Mouse (Mus musculus) olfactory bulb, adult 2 months (tissue): Measurements from ENCODE around the gene Macc1. TPM values are rescaled to one million over a fixed set of nuclear protein-coding genes. Genes with fewer than 3 reads are reported as not detected.

Source experiments
- H3K27ac ChIP-seq: fragments of 200-500 bp; 2 replicates; pipeline ENCODE4 v1.5.1; 2012; ENCODE audit warnings: low read depth, low read length; ENCODE audit not compliant: insufficient read depth
- H3K4me1 ChIP-seq: fragments of 200-500 bp; 2 replicates; pipeline ENCODE4 v1.6.1; 2012; ENCODE audit warnings: low read length; ENCODE audit not compliant: control insufficient read depth, insufficient read depth
- H3K4me3 ChIP-seq: fragments of 200-500 bp; 2 replicates; pipeline ENCODE4 v1.5.1; 2012; ENCODE audit warnings: mild to moderate bottlenecking, low read depth, low read length, moderate library complexity; ENCODE audit not compliant: insufficient read depth
- CTCF ChIP-seq: fragments of 200-500 bp; IDR thresholded peaks from 2 replicates; pipeline ENCODE4 v1.5.1; 2012; ENCODE audit warnings: low read depth, mild to moderate bottlenecking, low read length, moderate library complexity; ENCODE audit not compliant: insufficient read depth
- POLR2A ChIP-seq: fragments of 200-500 bp; IDR thresholded peaks from 2 replicates; pipeline ENCODE4 v1.6.1; 2012; ENCODE audit warnings: mild to moderate bottlenecking, low read depth, low read length, moderate library complexity; ENCODE audit not compliant: insufficient read depth
- WGBS: fragments of 180-500 bp; shearing (Covaris S2); methylation state at CpG from one replicate; pipeline ENCODE4 v1.1.7; 2018; 5-methylcytosine and 5-hydroxymethylcytosine counted together
- polyA plus RNA-seq: library from polyadenylated mRNA; stranded (reverse); fragments of >200 nt; gene quantifications from 2 replicates; pipeline ENCODE4 v1.2.4, GENCODE M21; 2012; ENCODE audit warnings: low replicate concordance; ENCODE audit not compliant: missing spikeins, insufficient read depth, insufficient read length

Gene Macc1
- polyA plus RNA-seq, 1 experiment = not detected

DNA sequence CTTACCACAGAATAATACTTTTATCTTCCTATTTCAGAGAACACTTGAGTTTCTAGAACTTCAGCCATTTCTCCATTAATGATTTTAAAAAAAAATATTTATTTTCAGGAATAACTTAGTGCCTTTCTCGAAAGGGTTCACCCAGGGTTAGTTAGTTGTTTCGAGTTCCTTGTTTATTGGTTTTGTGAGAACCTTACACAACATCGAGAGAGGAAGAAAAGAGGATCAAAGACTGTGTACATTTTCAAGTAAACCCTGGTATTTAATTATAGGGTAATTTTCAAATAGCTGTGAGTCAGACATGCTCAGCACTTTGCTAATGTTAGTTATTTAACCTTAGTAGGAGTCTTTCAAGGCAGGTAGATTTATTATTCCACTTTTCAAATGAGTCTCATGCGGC is 58.3 kb downstream of the Macc1 start:
- TF ChIP-seq POLR2A (no peak), CTCF (no peak)
- H3K4me3 ChIP-seq = no peak overlapping the region
- WGBS = 34% methylated on average over 4 of the region's 4 CpGs
- no peak overlapping the region for H3K27ac ChIP-seq
- no peaks in the 10 kb centered on the region for H3K4me1 ChIP-seq

DNA sequence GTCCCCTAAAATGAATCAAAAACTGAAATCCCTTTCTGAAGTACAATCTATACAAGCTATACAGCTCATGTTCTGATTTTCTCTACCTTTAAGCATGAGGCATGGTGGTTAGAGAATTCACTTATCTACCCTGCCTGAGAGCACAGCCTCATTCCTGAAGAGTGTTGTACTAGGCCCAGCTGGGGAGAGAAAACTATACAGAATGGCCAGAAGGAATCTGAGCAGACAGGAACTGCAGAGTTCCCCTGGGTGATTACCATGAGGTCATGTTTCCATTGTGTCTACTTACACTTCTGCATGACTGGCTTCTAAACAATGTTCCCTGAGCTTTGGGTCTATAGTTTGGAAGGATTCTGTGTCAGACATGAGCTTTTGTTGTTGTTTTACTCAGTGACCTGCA is 62.8 kb downstream of the Macc1 start:
- H3K27ac ChIP-seq = no peak overlapping the region
- no peak overlapping the region for H3K4me3 ChIP-seq
- TF ChIP-seq POLR2A = no peak
- TF ChIP-seq CTCF = no peak
- H3K4me1 ChIP-seq = no peaks in the 10 kb centered on the region

DNA sequence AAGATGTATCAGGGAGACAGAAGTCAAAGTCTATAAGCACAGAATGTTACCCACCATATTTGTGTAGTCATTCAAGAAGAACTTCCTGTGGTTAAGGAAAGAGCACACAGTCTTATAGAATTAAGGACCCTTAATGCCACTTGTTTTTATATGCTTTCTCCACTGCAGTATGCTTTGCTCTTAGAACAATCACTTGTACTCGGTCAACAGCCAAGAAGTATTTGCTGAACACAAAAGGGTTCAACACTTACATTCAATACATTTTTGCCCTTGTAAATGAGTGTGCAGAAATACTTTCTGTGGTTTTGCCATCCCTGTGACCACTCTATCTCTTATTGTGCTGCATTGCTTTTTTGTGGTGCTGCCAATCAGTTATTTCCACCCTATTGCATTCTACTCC is 67.8 kb downstream of the Macc1 start:
- no peak overlapping the region for H3K4me3 ChIP-seq
- H3K4me1 ChIP-seq = no peaks in the 10 kb centered on the region
- TF ChIP-seq POLR2A = no peak
- TF ChIP-seq CTCF = no peak
- WGBS = 76% methylated on average over 1 of the region's 1 CpGs
- H3K27ac ChIP-seq = no peak overlapping the region

DNA sequence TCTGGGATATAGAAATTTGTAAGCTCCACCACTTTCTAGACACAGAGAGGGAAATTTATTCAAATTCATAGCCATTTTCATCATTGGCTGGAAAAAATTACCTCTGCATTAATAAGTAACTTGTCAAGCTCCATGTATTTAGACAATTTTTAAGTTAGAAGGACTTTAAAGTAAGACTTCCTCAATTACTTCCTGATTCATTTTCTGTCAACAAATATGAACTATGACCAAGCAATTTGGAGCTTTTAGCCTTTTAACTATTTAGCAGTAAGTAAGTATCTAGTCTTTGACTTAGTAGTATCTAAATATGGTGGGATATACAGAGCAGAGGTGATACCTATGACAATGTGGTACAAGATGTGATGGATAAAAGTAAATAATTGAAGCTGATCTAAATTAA is 72.2 kb downstream of the Macc1 start:
- TF ChIP-seq POLR2A (no peak), CTCF (no peak)
- no peak overlapping the region for H3K4me3 ChIP-seq
- no peaks in the 10 kb centered on the region for H3K4me1 ChIP-seq
- H3K27ac ChIP-seq = no peak overlapping the region

DNA sequence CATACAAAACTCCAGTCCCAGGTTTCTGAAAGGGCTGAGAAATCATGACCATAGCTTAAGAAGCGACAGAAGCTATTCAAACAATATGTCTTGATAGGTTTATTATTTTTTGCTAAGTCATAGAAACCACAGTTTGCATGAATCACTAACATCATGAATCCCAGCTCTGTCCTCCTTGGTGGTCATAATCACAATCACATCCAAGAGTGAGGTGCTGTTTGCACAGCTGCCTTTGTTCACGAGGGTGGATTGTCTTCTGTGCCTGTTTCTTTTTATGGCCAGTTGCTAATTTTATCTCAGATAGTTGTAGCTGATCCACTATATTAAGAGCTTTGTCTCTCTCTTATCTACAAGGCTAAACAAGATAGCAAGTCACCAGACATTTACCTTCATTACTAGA is 72.6 kb downstream of the Macc1 start:
- TF ChIP-seq CTCF (no peak), POLR2A (no peak)
- no peaks in the 10 kb centered on the region for H3K4me1 ChIP-seq
- no peak overlapping the region for H3K4me3 ChIP-seq
- 68% methylated on average over 2 of the region's 2 CpGs for WGBS
- no peak overlapping the region for H3K27ac ChIP-seq

DNA sequence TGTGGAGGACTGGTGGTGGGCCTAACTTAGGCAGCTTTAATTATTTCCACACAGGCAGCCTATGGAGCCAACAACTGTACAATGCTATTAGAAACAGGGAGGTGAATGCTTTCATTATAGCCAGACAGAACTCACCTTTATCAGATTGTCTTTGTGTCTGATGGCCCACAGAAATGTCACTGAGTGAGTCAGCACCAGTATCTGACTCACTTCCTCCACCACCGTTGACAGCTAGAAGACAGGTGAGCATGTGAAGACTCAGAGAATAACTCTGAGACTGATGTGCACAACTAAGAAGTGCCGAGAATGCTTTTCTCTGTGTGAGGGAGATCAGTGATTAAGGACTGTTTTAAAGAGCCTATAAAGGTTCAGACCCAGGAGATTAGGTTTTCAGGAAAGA is 73.9 kb downstream of the Macc1 start:
- TF ChIP-seq POLR2A (no peak), CTCF (no peak)
- WGBS = 88% methylated on average over 2 of the region's 2 CpGs

DNA sequence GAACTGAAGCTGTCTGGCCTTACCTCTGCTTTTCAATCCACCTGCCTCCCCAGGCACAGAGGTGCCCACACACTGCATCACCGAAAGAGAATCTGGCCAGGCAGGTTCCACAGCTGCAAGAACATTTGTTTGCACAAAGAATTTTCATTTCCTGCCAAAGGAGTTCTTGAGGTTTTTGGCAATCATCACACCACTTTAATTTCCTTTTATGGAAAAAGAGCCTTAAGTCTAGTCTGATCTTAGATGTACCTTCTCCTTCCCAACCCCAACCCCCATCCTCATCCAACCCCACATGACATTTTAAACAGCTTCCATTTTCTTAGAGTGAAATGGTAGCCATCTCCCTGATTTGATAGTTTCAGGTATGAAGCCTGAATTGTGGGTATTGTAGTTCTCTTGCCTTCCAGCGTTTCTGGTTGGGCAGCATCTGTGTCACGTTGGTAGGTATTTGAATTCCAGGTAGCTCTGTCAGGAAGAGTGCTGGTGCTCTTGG is 76.2 kb downstream of the Macc1 start:
- no peak for TF ChIP-seq POLR2A
- TF ChIP-seq CTCF = no peak
- WGBS = 61% methylated on average over 3 of the region's 3 CpGs
- no peak overlapping the region for H3K4me3 ChIP-seq
- no peaks in the 10 kb centered on the region for H3K4me1 ChIP-seq
- no peak overlapping the region for H3K27ac ChIP-seq

More for the DNA sequence above, 73.9 kb downstream of the Macc1 start:
- Histone ChIP-seq H3K27ac (no peak overlapping the region), H3K4me3 (no peak overlapping the region), H3K4me1 (no peaks in the 10 kb centered on the region)

DNA sequence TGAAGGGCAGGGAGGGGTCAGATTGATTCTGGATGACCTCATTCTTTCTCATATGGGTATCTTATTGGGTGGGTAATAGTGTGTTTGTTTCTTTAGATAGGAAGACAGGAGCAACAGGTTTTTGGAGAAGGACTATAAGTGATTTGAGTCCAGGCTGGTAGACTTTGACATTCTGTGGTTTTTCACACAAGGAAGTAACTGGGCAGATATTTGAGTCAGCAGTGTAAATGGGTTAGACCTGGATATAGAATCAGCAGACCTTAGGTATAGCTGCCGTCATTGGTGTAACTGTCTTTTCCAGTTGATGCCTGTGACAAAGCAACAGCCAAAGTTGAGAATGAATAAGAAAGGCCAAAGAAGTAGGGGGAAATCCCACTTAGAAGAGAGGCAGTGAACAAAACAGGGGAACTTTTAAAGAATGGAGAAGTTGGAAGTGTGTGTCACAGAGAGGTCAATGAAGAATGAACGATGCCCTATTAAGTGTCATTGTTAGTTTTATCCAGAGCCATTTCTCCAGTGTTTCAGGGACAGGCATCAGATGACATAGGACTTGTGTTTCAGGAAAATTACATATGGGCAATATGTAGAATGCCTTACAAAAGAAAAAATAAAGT is 84.1 kb downstream of the Macc1 start:
- TF ChIP-seq POLR2A = no peak
- no peak for TF ChIP-seq CTCF
- 84% methylated on average over 2 of the region's 2 CpGs for WGBS
- no peak overlapping the region for H3K27ac ChIP-seq
- H3K4me3 ChIP-seq = no peak overlapping the region
- no peaks in the 10 kb centered on the region for H3K4me1 ChIP-seq

DNA sequence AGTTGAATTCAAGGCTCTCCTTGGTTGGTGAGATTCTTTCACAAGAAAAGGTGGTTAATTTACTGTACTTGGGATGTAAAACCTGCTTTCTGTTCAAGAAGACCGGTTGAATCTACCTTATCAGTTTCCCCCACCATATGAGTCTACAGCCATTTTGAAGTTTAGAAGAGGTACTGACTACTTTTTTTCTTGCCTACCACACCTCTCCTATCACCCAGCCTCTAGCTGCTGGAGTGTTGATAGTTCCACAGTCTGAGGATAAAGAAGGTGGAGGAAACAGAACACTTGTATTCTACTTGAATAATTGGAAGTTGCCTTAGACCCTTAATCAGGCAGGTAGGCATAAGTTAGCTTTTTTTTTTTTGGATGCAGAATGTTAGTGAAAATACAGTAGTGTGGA is 88.2 kb downstream of the Macc1 start:
- Histone ChIP-seq H3K4me3 (no peak overlapping the region), H3K4me1 (no peaks in the 10 kb centered on the region), H3K27ac (no peak overlapping the region)
- 89% methylated on average over 1 of the region's 1 CpGs for WGBS
- TF ChIP-seq CTCF (no peak), POLR2A (no peak)

DNA sequence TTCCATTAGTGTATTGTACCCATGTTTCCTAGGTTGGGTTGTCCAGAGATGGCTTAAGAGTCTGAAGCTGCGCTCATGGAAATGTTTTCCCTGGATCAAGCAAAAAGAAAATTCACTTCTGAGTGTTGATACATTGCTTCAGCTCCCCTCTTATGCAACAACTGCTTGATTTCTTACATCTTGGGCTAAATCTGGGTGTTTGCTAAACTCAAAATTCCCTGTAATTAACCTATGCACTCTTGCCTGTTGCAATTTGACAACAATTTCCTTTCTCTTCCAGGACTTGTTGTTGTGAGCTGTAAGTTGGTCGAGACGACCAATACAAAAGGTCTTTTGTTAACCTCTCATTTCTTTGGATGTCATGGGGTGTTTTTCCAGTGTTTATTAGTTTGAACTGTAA is 88.7 kb downstream of the Macc1 start:
- TF ChIP-seq CTCF (no peak), POLR2A (no peak)
- no peak overlapping the region for H3K4me3 ChIP-seq
- WGBS = 49% methylated on average over 3 of the region's 3 CpGs
- H3K4me1 ChIP-seq = no peaks in the 10 kb centered on the region
- no peak overlapping the region for H3K27ac ChIP-seq

DNA sequence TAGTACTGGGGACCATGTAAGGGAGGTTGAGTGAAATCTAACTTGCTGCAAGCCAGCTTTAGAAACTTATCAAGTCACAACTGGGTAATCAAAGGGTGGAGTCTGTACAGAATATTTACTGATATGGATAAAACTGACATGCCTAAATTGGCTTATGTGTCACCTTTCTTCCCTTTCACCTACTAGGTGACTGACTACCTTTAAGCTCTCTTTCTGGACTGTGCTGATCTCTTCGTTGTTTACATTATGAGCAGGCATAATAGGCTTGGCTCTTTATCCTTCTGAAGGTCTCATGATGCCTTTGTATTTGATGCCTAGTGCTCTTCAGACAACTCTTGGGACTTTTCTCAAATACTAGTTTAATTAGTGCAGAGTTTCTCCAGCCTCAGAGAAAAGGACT is 90.7 kb downstream of the Macc1 start:
- WGBS = 84% methylated on average over 1 of the region's 1 CpGs
- no peaks in the 10 kb centered on the region for H3K4me1 ChIP-seq

More for the DNA sequence above, 90.7 kb downstream of the Macc1 start:
- no peak overlapping the region for H3K27ac ChIP-seq
- H3K4me3 ChIP-seq = no peak overlapping the region
- TF ChIP-seq CTCF (no peak), POLR2A (no peak)
